Mouse (Mus musculus): ENCODE data around the gene Gm44503.

- no peak for TF ChIP-seq GATA1 (IDR thresholded peaks at IDR 0.05; ENCODE audit: borderline replicate concordance, low read length)
- no peak for TF ChIP-seq CTCF (IDR thresholded peaks at IDR 0.05; ENCODE audit: low read depth, low read length)
Observed at GRCm38 (mm10) chr9:73045711-73046110, 87.1 kb downstream of the Gm44503 start.

Data from G1E (cell line).